Mouse (Mus musculus) intestine, embryonic 14.5 days (tissue): ENCODE data around the gene Hip1r. TPM values are rescaled to one million over a fixed set of nuclear protein-coding genes. Genes with fewer than 3 reads are reported as not detected.

ENCODE experiments used
- ATAC-seq: fragments of 200-750 bp; cut with Nextera tagmentation; replicated peaks from 2 replicates; pipeline ENCODE4 v1.8.0; 2017; ENCODE audit warnings: low read depth, moderate number of reproducible peaks, moderate TSS enrichment, moderate library complexity; ENCODE audit not compliant: low FRiP score, low TSS enrichment
- DNase-seq: peaks from one replicate; pipeline ENCODE4 v3.0.0-alpha.2; 2018; ENCODE audit warnings: low spot score
- H3K27ac ChIP-seq: fragments of 300-500 bp; sonication (generic); 2 replicates; pipeline ENCODE4 v1.5.1; 2014; ENCODE audit warnings: low read depth, mild to moderate bottlenecking, control low read depth
- H3K27me3 ChIP-seq: fragments of 300-500 bp; sonication (generic); replicated peaks from 2 replicates; pipeline ENCODE4 v1.6.1; 2014; ENCODE audit warnings: low read length, control low read depth; ENCODE audit not compliant: control insufficient read depth, insufficient read depth
- H3K36me3 ChIP-seq: fragments of 300-500 bp; sonication (generic); 2 replicates; pipeline ENCODE4 v1.6.1; 2014; ENCODE audit warnings: low read length, control low read depth; ENCODE audit not compliant: control insufficient read depth, insufficient read depth
- H3K4me1 ChIP-seq: fragments of 300-500 bp; sonication (generic); replicated peaks from 2 replicates; pipeline ENCODE4 v1.6.1; 2014; ENCODE audit warnings: low read length, control low read depth, mixed read lengths; ENCODE audit not compliant: control insufficient read depth, insufficient read depth
- H3K4me2 ChIP-seq: fragments of 300-500 bp; sonication (generic); 2 replicates; pipeline ENCODE4 v1.6.1; 2014; ENCODE audit warnings: low read length
- H3K4me3 ChIP-seq: fragments of 300-500 bp; sonication (generic); 2 replicates; pipeline ENCODE4 v1.5.1; 2014; ENCODE audit warnings: low read depth, low read length, control low read depth, mixed read lengths
- H3K9ac ChIP-seq: fragments of 300-500 bp; sonication (generic); 2 replicates; pipeline ENCODE4 v1.6.1; 2014; ENCODE audit warnings: mild to moderate bottlenecking, low read length
- H3K9me3 ChIP-seq: fragments of 300-500 bp; sonication (generic); 2 replicates; pipeline ENCODE4 v1.6.1; 2016; ENCODE audit warnings: low read length, control low read depth; ENCODE audit not compliant: control insufficient read depth
- WGBS: fragments of 180-500 bp; shearing (Covaris S2); extraction: QIAGEN DNeasy Blood & Tissue Kit; methylation state at CpG from one replicate; pipeline ENCODE4 v1.1.7; 2014; 5-methylcytosine and 5-hydroxymethylcytosine counted together
- polyA plus RNA-seq: library from polyadenylated mRNA; unstranded; fragments of >200 nt; fragmentation: Nextera tagmentation; extraction: Ambion mirVana; gene quantifications from 2 replicates; pipeline ENCODE4 v1.2.1, GENCODE M21; 2014

Gene Hip1r
- polyA plus RNA-seq, 1 experiment from 2014 or later = 17.5 TPM

GRCm38 (mm10) chr5:124012885-124013284 lies 39.5 kb downstream of the Hip1r start:
- no peak overlapping the region for H3K4me2 ChIP-seq
- no peaks in the 10 kb centered on the region for H3K9me3 ChIP-seq
- DNase-seq (no peak), ATAC-seq (no peak)
- no peak overlapping the region for H3K9ac ChIP-seq
- no peak overlapping the region for H3K4me3 ChIP-seq
- WGBS = 82% methylated on average over 10 of the region's 10 CpGs
- peaks cover 25% of the 10 kb centered on the region for H3K36me3 ChIP-seq
- H3K27ac ChIP-seq = no peak overlapping the region
- H3K4me1 ChIP-seq = peaks cover 36% of the 10 kb centered on the region
- H3K27me3 ChIP-seq = no peaks in the 10 kb centered on the region

GRCm38 (mm10) chr5:124013747-124014146 lies 40.3 kb downstream of the Hip1r start:
- Histone ChIP-seq H3K27me3 (no peaks in the 10 kb centered on the region), H3K36me3 (peaks cover 17% of the 10 kb centered on the region), H3K9me3 (no peaks in the 10 kb centered on the region), H3K9ac (no peak overlapping the region), H3K4me1 (peaks cover 36% of the 10 kb centered on the region), H3K4me3 (no peak overlapping the region), H3K27ac (no peak overlapping the region), H3K4me2 (no peak overlapping the region)
- WGBS = 90% methylated on average over 16 of the region's 16 CpGs
- no peak for ATAC-seq
- DNase-seq = no peak

- Histone ChIP-seq H3K4me3 (no peak overlapping the region), H3K36me3 (peaks cover 12% of the 10 kb centered on the region; the same call in 1 of the 2 replicates), H3K9ac (no peak overlapping the region), H3K4me2 (no peak overlapping the region), H3K9me3 (no peaks in the 10 kb centered on the region), H3K4me1 (peaks cover 36% of the 10 kb centered on the region), H3K27ac (0 out of 2 replicates have a peak overlapping the region, but pooled peaks have one; percentile 36), H3K27me3 (no peaks in the 10 kb centered on the region)
- DNase-seq (no peak), ATAC-seq (no peak)
- 83% methylated on average over 3 of the region's 3 CpGs for WGBS
Observed at GRCm38 (mm10) chr5:124014180-124014579, 40.8 kb downstream of the Hip1r start.

- ATAC-seq = no peak
- no peak overlapping the region for H3K9ac ChIP-seq
- 46% methylated on average over 11 of the region's 11 CpGs for WGBS
- H3K4me1 ChIP-seq = peaks cover 39% of the 10 kb centered on the region
- 0 out of 2 replicates have a peak, but pooled peaks cover 6% of the 10 kb centered on the region for H3K36me3 ChIP-seq
- DNase-seq = no peak
- H3K4me2 ChIP-seq = no peak overlapping the region
- H3K27me3 ChIP-seq = no peaks in the 10 kb centered on the region
- H3K4me3 ChIP-seq = no peak overlapping the region
- peak overlapping the region; percentile 36 for H3K27ac ChIP-seq
- no peaks in the 10 kb centered on the region for H3K9me3 ChIP-seq
Observed at GRCm38 (mm10) chr5:124014791-124015251, 41.4 kb downstream of the Hip1r start.

- Histone ChIP-seq H3K9ac (no peak overlapping the region), H3K27me3 (no peaks in the 10 kb centered on the region), H3K4me3 (no peak overlapping the region), H3K4me2 (no peak overlapping the region), H3K27ac (no peak overlapping the region), H3K36me3 (no peaks in the 10 kb centered on the region), H3K9me3 (no peaks in the 10 kb centered on the region), H3K4me1 (peaks cover 35% of the 10 kb centered on the region)
- 81% methylated on average over 2 of the region's 2 CpGs for WGBS
- no peak for DNase-seq
- no peak for ATAC-seq
Observed at GRCm38 (mm10) chr5:124015727-124016126, 42.3 kb downstream of the Hip1r start.

GRCm38 (mm10) chr5:124016291-124016821 lies 42.9 kb downstream of the Hip1r start:
- WGBS = 83% methylated on average over 7 of the region's 7 CpGs
- Histone ChIP-seq H3K4me3 (no peak overlapping the region), H3K4me1 (peaks cover 29% of the 10 kb centered on the region), H3K4me2 (no peak overlapping the region), H3K27ac (no peak overlapping the region), H3K9me3 (no peaks in the 10 kb centered on the region), H3K9ac (no peak overlapping the region), H3K27me3 (no peaks in the 10 kb centered on the region), H3K36me3 (no peaks in the 10 kb centered on the region)
- ATAC-seq (no peak), DNase-seq (no peak)

GRCm38 (mm10) chr5:124017941-124018340 lies 44.5 kb downstream of the Hip1r start:
- Histone ChIP-seq H3K4me3 (no peak overlapping the region), H3K9ac (no peak overlapping the region), H3K27ac (no peak overlapping the region), H3K4me1 (peaks cover 17% of the 10 kb centered on the region), H3K36me3 (0 out of 2 replicates have a peak, but pooled peaks cover 4% of the 10 kb centered on the region), H3K4me2 (no peak overlapping the region), H3K27me3 (no peaks in the 10 kb centered on the region), H3K9me3 (no peaks in the 10 kb centered on the region)
- no peak for ATAC-seq
- 76% methylated on average over 9 of the region's 9 CpGs for WGBS
- no peak for DNase-seq

GRCm38 (mm10) chr5:124018651-124019050 lies 45.2 kb downstream of the Hip1r start:
- no peak overlapping the region for H3K9ac ChIP-seq
- H3K4me2 ChIP-seq = no peak overlapping the region
- no peaks in the 10 kb centered on the region for H3K27me3 ChIP-seq
- H3K9me3 ChIP-seq = no peaks in the 10 kb centered on the region
- H3K27ac ChIP-seq = no peak overlapping the region
- ATAC-seq = no peak
- 81% methylated on average over 9 of the region's 9 CpGs for WGBS
- H3K4me3 ChIP-seq = no peak overlapping the region
- H3K36me3 ChIP-seq = 0 out of 2 replicates have a peak, but pooled peaks cover 4% of the 10 kb centered on the region
- peaks cover 17% of the 10 kb centered on the region for H3K4me1 ChIP-seq
- no peak for DNase-seq
